Mouse (Mus musculus) right cerebral cortex, adult 2 months (tissue): Measurements from ENCODE around the gene Olfr1170.

ENCODE experiments used
- DNase-seq, 2 experiments: peaks; one replicate each; pipeline ENCODE4 v3.0.0; 2021 to 2022; ENCODE audit warnings: low spot score in 2 of 2

Olfr1170 gene

DNA sequence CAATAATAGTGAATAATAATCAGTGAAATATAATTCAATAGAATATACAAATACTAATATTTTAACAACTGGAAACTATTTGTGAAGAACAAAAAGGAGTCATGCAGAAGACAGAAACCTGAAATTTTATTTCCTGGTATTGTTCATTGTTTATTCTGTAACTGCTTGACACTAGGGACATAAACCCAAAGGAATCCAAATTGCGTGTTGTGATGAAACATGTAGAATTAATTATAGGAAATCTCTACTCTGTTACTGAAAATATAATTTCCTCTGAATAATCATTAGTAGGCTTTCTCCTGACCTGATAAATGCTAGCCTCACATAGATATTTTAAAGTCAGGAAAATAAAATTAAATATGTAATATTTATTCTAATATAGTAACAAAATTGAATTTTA lies at the start of gene Olfr1170:
Gene Olfr1170, minus strand, starts transcription at position 101 of the 400 bp plus-strand sequence.
- DNase-seq, result no peak

DNA sequence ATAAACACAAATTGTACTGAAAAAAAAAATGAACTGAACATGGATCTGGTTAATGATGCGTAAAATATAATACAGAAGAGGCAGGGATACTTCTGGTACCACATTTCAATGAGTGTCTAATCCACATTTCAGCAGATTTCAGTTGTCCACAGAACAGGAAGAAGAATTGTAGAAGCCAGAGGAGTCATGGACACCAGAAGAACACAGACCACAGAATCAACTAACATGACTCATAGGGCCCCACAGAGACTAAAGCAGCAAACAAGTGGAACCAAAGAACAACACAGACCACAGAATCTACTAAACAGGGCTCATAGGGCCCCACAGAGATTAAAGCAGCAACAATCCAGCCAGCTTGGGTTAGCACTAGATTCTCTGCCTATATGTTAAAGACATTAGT lies 7.3 kb downstream of the Olfr1170 start:
- no peak for DNase-seq

GRCm38 (mm10) chr2:88181580-88181979 lies 46.6 kb downstream of the Olfr1170 start, which contains the start of gene Olfr1168:
Gene Olfr1168, plus strand, starts transcription at chr2:88181880.
- DNase-seq, result no peak
